Mouse (Mus musculus) brain, embryonic 14.5 days (tissue): ENCODE results near the gene Fam117a. TPM values are rescaled to one million over a fixed set of nuclear protein-coding genes. Genes with fewer than 3 reads are reported as not detected.

Source experiments
- DNase-seq: peaks from one replicate; pipeline ENCODE4 v3.0.0-alpha.2; 2011; ENCODE audit warnings: low read depth
- CTCF ChIP-seq: fragments of 200-500 bp; IDR thresholded peaks from 2 replicates; pipeline ENCODE4 v1.5.1; 2012; ENCODE audit warnings: inconsistent platforms, mild to moderate bottlenecking, moderate library complexity, borderline replicate concordance; ENCODE audit not compliant: insufficient read depth, insufficient read length; ENCODE audit errors: extremely low read depth
- POLR2A ChIP-seq: fragments of 200-500 bp; IDR thresholded peaks from 2 replicates; pipeline ENCODE4 v1.6.1; 2012; ENCODE audit warnings: mild to moderate bottlenecking, inconsistent platforms, borderline replicate concordance; ENCODE audit not compliant: poor library complexity, insufficient read depth, insufficient read length, severe bottlenecking; ENCODE audit errors: extremely low read depth
- polyA plus RNA-seq: library from polyadenylated mRNA; depleted of rRNA; stranded (reverse); fragments of >200 nt; gene quantifications from 2 replicates; pipeline ENCODE4 v1.2.3, GENCODE M21; 2012

The Fam117a gene
- polyA plus RNA-seq, 1 experiment = 9.9 TPM

DNA sequence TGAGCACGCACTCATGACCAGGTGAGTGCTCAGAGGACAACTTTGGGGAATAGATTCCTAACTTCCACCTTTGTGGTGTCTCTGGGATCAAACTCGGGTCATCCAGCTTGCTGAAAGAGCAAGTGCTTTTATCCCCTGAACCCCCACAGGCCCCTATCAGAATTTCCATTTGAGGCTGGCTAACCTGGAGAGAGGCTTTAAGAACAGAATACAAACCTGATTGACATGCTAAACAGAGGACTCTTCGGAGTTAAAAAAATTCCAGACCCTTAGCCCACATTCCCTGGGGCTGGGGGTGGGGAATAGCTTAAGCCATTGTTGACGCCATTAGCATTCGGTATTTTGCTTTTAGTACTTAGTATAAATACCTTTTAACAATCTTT is 25.4 kb upstream of the Fam117a start:
- no peak for DNase-seq
- TF ChIP-seq POLR2A = no peak
- no peak for TF ChIP-seq CTCF

DNA sequence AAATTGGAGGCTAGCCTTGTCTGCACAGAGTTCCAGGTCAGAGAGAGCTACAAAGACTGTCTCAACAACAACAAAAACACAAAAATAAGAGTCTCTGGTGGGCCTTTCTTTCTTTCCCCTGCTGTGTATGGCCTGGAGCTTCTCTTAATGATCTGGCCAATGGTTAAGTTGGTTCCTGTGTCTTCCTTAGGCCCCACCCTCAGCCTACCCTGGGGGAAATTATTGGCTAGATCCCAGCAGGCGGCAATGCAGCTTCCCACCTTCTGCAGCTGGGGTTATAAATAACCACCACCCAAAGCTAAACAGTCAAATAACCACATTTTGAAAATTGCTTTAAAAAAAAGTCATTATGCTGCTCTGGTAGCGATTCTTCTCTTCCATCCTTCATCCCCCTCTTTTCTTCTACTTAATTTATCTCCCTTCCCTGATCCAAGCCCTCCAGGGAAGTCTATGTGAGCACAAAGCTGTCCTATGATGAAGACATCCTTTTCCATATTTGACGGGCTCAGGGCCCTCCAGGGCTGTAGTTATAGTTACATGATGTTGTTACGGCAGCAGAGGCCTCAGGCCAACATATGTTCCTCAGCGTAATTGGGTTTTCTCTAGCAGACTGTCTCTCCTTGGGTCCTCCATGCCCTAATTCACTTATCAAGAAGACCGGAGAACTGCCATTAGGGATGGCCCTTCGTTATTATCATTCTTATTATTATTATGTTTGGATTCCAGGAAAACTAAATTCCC is 21.4 kb upstream of the Fam117a start:
- TF ChIP-seq CTCF (no peak), POLR2A (no peak)
- DNase-seq = peak; percentile 24

GRCm38 (mm10) chr11:95318116-95318515 is 18.7 kb upstream of the Fam117a start:
- no peak for TF ChIP-seq CTCF
- no peak for TF ChIP-seq POLR2A
- no peak for DNase-seq

GRCm38 (mm10) chr11:95319506-95319905 is 17.3 kb upstream of the Fam117a start:
- no peak for DNase-seq
- TF ChIP-seq CTCF = no peak
- TF ChIP-seq POLR2A = no peak

GRCm38 (mm10) chr11:95320010-95320409 is 16.8 kb upstream of the Fam117a start:
- no peak for DNase-seq
- TF ChIP-seq CTCF (no peak), POLR2A (no peak)

GRCm38 (mm10) chr11:95324181-95324580 is 12.6 kb upstream of the Fam117a start:
- peak; percentile 31 for DNase-seq

DNA sequence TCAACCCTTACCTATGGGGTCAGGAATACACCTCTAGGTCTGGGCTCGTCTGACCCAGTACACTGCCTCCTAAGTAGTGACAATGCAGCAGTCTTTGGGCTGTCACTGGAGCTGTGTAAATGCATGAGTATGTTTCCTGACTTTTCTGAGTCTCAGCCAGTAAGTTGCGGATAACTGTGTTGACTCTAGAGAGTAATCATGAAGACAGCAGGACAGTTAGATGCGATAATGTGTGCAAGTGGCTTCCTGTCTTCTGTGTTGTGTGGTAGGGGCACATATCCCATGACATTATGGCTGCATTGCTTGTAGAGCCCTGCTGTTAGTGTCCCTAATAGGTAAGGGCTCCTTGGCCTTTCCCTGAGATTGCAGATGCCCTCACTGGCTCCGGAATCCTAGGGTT is 11.0 kb upstream of the Fam117a start:
- DNase-seq = no peak
- TF ChIP-seq CTCF = no peak
- no peak for TF ChIP-seq POLR2A

More at GRCm38 (mm10) chr11:95324181-95324580, 12.6 kb upstream of the Fam117a start:
- TF ChIP-seq CTCF = no peak
- no peak for TF ChIP-seq POLR2A

DNA sequence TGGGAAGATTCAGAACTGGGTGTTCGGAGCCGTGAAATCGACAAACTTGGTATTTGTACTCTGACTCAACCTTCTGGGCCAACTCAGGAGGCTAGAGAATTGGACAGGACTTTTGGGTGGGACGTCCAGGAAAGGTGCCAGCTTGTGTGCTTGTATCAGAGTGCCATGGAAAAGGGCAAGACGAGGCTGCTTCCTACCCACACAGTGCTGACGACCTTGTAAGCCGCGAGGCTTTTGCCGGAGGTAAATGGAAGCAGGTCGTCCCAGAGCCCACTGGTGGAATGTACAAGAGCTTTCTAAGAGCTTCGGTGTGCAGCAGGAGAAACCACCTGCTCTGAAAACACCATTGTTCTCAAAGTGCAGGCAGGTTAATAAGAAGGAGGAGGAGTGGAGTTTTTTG is 10.6 kb upstream of the Fam117a start:
- no peak for TF ChIP-seq CTCF
- no peak for TF ChIP-seq POLR2A
- no peak for DNase-seq

DNA sequence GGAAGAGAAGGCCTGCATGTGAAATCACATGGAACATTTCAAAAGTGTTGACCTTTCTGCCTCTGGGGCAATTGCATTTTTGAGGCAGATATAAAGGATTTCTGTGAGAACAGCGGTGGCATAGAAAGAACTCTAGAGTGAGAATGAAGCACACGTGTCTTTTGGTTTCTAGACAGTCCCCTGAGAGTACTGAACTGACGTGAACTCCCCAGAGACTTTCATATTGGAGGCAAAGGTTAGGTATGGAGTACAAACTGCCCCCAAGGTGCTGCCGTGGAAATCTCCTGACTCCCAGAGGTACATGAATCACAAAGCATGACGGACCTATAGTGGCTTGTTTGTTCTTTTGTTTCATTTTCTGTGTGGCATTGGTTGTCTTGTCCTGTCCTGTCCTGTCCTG is 8.2 kb upstream of the Fam117a start:
- TF ChIP-seq CTCF = no peak
- no peak for TF ChIP-seq POLR2A

DNA sequence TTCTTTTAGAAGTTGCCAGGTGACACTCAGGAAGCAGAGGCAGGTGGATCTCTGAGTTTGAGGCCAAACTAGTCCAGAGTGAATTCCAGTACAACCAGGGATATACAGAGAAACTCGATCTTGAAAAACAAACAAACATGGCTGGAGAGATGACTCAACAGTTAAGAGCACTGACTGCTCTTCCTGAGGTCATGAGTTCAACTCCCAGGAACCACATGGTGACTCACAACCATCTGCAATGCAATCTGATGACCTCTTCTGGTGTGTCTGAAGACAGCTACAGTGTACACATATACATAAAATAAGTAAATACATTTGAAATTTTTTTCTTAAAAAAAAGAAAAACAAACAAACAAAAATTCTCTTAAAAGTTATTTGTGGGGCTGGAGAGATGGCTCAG is 6.2 kb upstream of the Fam117a start:
- TF ChIP-seq POLR2A (no peak), CTCF (no peak)
- DNase-seq = no peak

More for the DNA sequence above, 8.2 kb upstream of the Fam117a start:
- DNase-seq = no peak

- TF ChIP-seq POLR2A (no peak), CTCF (no peak)
- DNase-seq = no peak
Observed at GRCm38 (mm10) chr11:95333209-95333608, 3.6 kb upstream of the Fam117a start.

- no peak for DNase-seq
- TF ChIP-seq POLR2A (no peak), CTCF (no peak)
Observed at GRCm38 (mm10) chr11:95333805-95334204, 3.0 kb upstream of the Fam117a start.
